In the genomic region with DNA sequence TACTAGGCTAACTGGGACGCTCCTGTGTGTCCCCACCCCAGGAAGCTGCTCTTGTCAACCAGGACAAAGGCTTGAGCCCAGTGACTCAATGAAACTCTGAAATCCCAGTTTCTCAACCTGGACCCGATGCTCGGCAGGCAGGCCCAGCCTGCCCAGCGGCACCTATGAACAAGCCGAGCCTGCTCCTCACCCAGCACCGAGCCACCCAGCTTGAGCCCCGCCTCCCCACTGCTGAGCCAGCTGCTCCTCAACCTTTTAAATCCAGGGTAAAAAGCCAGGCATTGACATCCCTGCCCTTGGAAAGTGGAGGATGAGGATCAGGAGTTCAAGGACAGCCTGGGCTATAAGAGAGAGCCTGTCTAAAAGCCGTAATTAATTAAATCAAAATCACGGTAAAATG, we compare ENCODE assay signal across 23 mouse cellular contexts.
DNase-seq lines count a peak whose midpoint lies in the region; ATAC-seq lines count a peak whose summit lies in the region.
"Had no signal": no experiment of that assay in that cellular context is flagged by ENCODE, and none has a peak within 500 bp of the region (broad histone marks: within the 10 kb centered on the region; RNA-seq: fewer than 3 reads in every experiment).

No protein-coding gene starts in this region.

- H3K9ac ChIP-seq in embryonic facial prominence, embryonic 13.5 days = no peak overlapping the region
- H3K9ac ChIP-seq in limb, embryonic 15.5 days = no peak overlapping the region
- H3K9ac ChIP-seq: forebrain, embryonic 13.5 days; forebrain, embryonic 15.5 days; forebrain, postnatal 0 days had no signal

- H3K36me3 ChIP-seq in embryonic facial prominence, embryonic 13.5 days = no peaks in the 10 kb centered on the region
- no peaks in the 10 kb centered on the region for H3K36me3 ChIP-seq in embryonic facial prominence, embryonic 10.5 days (replicated peaks)
- H3K36me3 ChIP-seq in limb, embryonic 15.5 days = no peaks in the 10 kb centered on the region
- H3K36me3 ChIP-seq in limb, embryonic 10.5 days = no peaks in the 10 kb centered on the region
- H3K36me3 ChIP-seq: forebrain, embryonic 15.5 days; G1E had no signal

- H3K4me2 ChIP-seq in embryonic facial prominence, embryonic 13.5 days = no peak overlapping the region
- H3K4me2 ChIP-seq in limb, embryonic 15.5 days = no peak overlapping the region
- H3K4me2 ChIP-seq: forebrain, embryonic 13.5 days; forebrain, embryonic 15.5 days had no signal

- 0 out of 2 replicates have a peak overlapping the region, but pooled peaks have one; percentile 22 for H3K27ac ChIP-seq in embryonic facial prominence, embryonic 13.5 days
- H3K27ac ChIP-seq in embryonic facial prominence, embryonic 10.5 days (replicated peaks) = no peak overlapping the region
- H3K27ac ChIP-seq in limb, embryonic 15.5 days = 0 out of 2 replicates have a peak overlapping the region, but pooled peaks have one; percentile 7
- no peak overlapping the region for H3K27ac ChIP-seq in limb, embryonic 10.5 days
- H3K27ac ChIP-seq: forebrain, embryonic 13.5 days; forebrain, embryonic 15.5 days had no signal

- no peak for ATAC-seq in embryonic facial prominence, embryonic 13.5 days (ENCODE audit: insufficient number of reproducible peaks, insufficient read depth, low FRiP score, low TSS enrichment, low read depth)
- ATAC-seq in limb, embryonic 15.5 days (ENCODE audit: insufficient number of reproducible peaks, low FRiP score, low TSS enrichment, low read depth) = no peak
- ATAC-seq: activated CD4-positive, CD25-positive, alpha-beta regulatory T cell, adult 4 months; CD4-positive, CD25-positive, alpha-beta regulatory T cell, adult 4 months; forebrain, embryonic 13.5 days; forebrain, embryonic 15.5 days; forebrain, postnatal 0 days; Patski had no signal

- no peak overlapping the region for H3K4me3 ChIP-seq in embryonic facial prominence, embryonic 13.5 days
- no peak overlapping the region for H3K4me3 ChIP-seq in embryonic facial prominence, embryonic 10.5 days
- H3K4me3 ChIP-seq in limb, embryonic 15.5 days = no peak overlapping the region
- no peak overlapping the region for H3K4me3 ChIP-seq in limb, embryonic 10.5 days
- H3K4me3 ChIP-seq: forebrain, embryonic 13.5 days; forebrain, embryonic 15.5 days had no signal

- H3K9me3 ChIP-seq in embryonic facial prominence, embryonic 13.5 days = no peaks in the 10 kb centered on the region
- no peaks in the 10 kb centered on the region for H3K9me3 ChIP-seq in embryonic facial prominence, embryonic 10.5 days
- no peaks in the 10 kb centered on the region for H3K9me3 ChIP-seq in limb, embryonic 15.5 days
- H3K9me3 ChIP-seq in limb, embryonic 10.5 days (replicated peaks) = no peaks in the 10 kb centered on the region
- H3K9me3 ChIP-seq: forebrain, embryonic 13.5 days; forebrain, embryonic 15.5 days; G1E had no signal

- WGBS in embryonic facial prominence, embryonic 13.5 days = 59% methylated on average over 9 of the region's 9 CpGs
- WGBS in embryonic facial prominence, embryonic 10.5 days = 58% methylated on average over 9 of the region's 9 CpGs
- WGBS in limb, embryonic 15.5 days = 62% methylated on average over 9 of the region's 9 CpGs
- WGBS in limb, embryonic 10.5 days = 73% methylated on average over 9 of the region's 9 CpGs

- peak; percentile 47 for DNase-seq in adrenal gland, adult 2 months
- DNase-seq in adrenal gland, postnatal 10 days = no peak
- DNase-seq in embryonic facial prominence, embryonic 10.5 days (ENCODE audit: low spot score) = no peak
- DNase-seq in limb, embryonic 10.5 days (ENCODE audit: low spot score) = no peak
- peak; percentile 45 for DNase-seq in urinary bladder, postnatal 14 days (ENCODE audit: low spot score)
- no peak for DNase-seq in urinary bladder, adult 18-20 months (ENCODE audit: low spot score in 2 of 2)
- DNase-seq: adrenal gland, adult 8-10 months; B cell, adult 2 months; cerebellum, adult 11-12 months; cerebellum, adult 2 months; cerebellum, adult 9-10 months; cerebellum, postnatal 10 days; cerebellum, postnatal 25 days; forebrain, postnatal 0 days had no signal

- no peaks in the 10 kb centered on the region for H3K27me3 ChIP-seq in embryonic facial prominence, embryonic 13.5 days
- H3K27me3 ChIP-seq in embryonic facial prominence, embryonic 10.5 days (replicated peaks; ENCODE audit: low read depth, poor library complexity, severe bottlenecking) = no peaks in the 10 kb centered on the region
- no peaks in the 10 kb centered on the region for H3K27me3 ChIP-seq in limb, embryonic 15.5 days
- no peaks in the 10 kb centered on the region for H3K27me3 ChIP-seq in limb, embryonic 10.5 days (ENCODE audit: low read depth, poor library complexity, severe bottlenecking)
- H3K27me3 ChIP-seq: CH12.LX; forebrain, embryonic 13.5 days; forebrain, embryonic 15.5 days; Patski had no signal

- peaks cover 5% of the 10 kb centered on the region; the same call in 1 of the 2 replicates for H3K4me1 ChIP-seq in embryonic facial prominence, embryonic 13.5 days
- peaks cover 7% of the 10 kb centered on the region for H3K4me1 ChIP-seq in embryonic facial prominence, embryonic 10.5 days
- H3K4me1 ChIP-seq in limb, embryonic 15.5 days = peaks cover 10% of the 10 kb centered on the region
- H3K4me1 ChIP-seq in limb, embryonic 10.5 days = peaks cover 18% of the 10 kb centered on the region
- H3K4me1 ChIP-seq: forebrain, embryonic 13.5 days; forebrain, embryonic 15.5 days had no signal

Comparison
In these comparisons a context has a peak if more than half of its experiments do, and no peak if none do; other contexts are left out.
1. DNase-seq: peak in adrenal gland, adult 2 months (single experiment) and urinary bladder, postnatal 14 days (single experiment); none in adrenal gland, postnatal 10 days (single experiment), embryonic facial prominence, embryonic 10.5 days (single experiment), limb, embryonic 10.5 days (single experiment) and urinary bladder, adult 18-20 months (0 of 2).
2. H3K27ac ChIP-seq: peak in embryonic facial prominence, embryonic 13.5 days (single experiment) and limb, embryonic 15.5 days (single experiment); none in embryonic facial prominence, embryonic 10.5 days (single experiment) and limb, embryonic 10.5 days (single experiment).